In the genomic region with DNA sequence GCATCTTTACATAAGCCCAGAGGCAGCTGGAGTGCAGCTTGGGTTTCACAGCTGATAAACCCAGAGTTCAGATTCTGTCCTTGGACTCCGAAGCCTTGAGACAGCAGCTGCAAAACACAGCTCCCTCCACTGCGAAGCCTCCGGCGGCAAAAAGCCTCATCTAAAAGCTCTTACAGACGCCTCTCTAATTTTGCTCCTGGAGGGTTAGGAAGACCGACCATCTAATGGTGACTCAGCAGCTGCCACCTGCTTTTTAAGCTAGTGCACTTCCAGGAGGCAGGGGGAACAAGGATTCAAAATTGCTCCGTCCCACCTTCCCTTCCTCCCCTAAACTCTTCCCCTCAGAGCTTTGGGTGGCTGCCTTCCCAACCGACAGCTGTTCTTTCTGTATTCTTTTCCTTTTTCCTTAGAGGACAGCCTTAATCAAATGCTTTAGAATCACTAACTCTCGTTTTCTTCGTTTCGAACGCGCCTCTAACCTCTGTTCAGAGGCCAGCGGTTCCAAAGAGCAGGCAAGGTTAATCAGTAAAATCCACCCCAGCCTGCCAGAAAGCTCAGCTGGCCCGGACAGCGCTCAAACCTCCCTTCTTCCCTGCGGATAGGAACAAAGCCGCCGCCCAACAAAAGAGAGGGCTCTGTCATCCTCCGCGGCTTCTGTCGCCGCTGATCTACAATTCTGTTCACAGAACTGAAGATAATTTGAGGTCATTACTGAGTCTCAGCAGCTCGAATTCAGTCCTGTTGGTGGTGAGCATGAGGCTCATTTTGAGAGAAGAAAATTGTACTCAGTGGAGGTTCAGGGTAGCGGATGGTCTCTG, we compare ENCODE assay signal across 8 mouse cellular contexts. TPM values are rescaled to one million over a fixed set of nuclear protein-coding genes. Genes with fewer than 3 reads are reported as not detected.
DNase-seq lines count a peak whose midpoint lies in the region; ATAC-seq lines count a peak whose summit lies in the region.

No protein-coding gene starts in this region.

- 1% methylated on average over 25 of the region's 25 CpGs for WGBS in forebrain, embryonic 16.5 days
- WGBS in hindbrain, embryonic 10.5 days: 3% methylated on average over 25 of the region's 25 CpGs

- DNase-seq in Muller cell, postnatal 12 days (ENCODE audit: inconsistent ontology term): peak; percentile 88
- peak; percentile 56 for DNase-seq in cerebellum, adult 11-12 months
- peak; percentile 86 for DNase-seq in hindbrain, embryonic 10.5 days (ENCODE audit: low spot score)
- peak; percentile 66 for DNase-seq in layer of hippocampus, adult 9-11 months
- peak; percentile 21 for DNase-seq in lung, postnatal 10 days
- peak; percentile 64 for DNase-seq in right cerebral cortex, adult 18-20 months
- DNase-seq in thymus, postnatal 25 days: no peak

- peak overlapping the region; percentile 58 for H3K4me2 ChIP-seq in forebrain, embryonic 16.5 days (ENCODE audit: low read length)

- H3K9me3 ChIP-seq in forebrain, embryonic 16.5 days (ENCODE audit: control insufficient read depth, low read length): no peaks in the 10 kb centered on the region
- H3K9me3 ChIP-seq in hindbrain, embryonic 10.5 days: no peaks in the 10 kb centered on the region

- H3K9ac ChIP-seq in forebrain, embryonic 16.5 days (replicated peaks; ENCODE audit: low read depth, low read length): peak overlapping the region; percentile 60

- H3K27ac ChIP-seq in forebrain, embryonic 16.5 days (ENCODE audit: low read length): peak overlapping the region; percentile 93
- peak overlapping the region; percentile 91 for H3K27ac ChIP-seq in hindbrain, embryonic 10.5 days

- H3K4me3 ChIP-seq in forebrain, embryonic 16.5 days (replicated peaks; ENCODE audit: low read length): peak overlapping the region; percentile 33
- H3K4me3 ChIP-seq in hindbrain, embryonic 10.5 days: peak overlapping the region; percentile 45

- peaks cover 21% of the 10 kb centered on the region for H3K4me1 ChIP-seq in forebrain, embryonic 16.5 days (replicated peaks; ENCODE audit: control insufficient read depth, insufficient read depth, low read length)
- peaks cover 49% of the 10 kb centered on the region for H3K4me1 ChIP-seq in hindbrain, embryonic 10.5 days (replicated peaks)

- H3K36me3 ChIP-seq in forebrain, embryonic 16.5 days (ENCODE audit: control insufficient read depth, insufficient read depth): no peaks in the 10 kb centered on the region
- no peaks in the 10 kb centered on the region for H3K36me3 ChIP-seq in hindbrain, embryonic 10.5 days

- ATAC-seq in forebrain, embryonic 16.5 days: peak; percentile 86

- no peaks in the 10 kb centered on the region for H3K27me3 ChIP-seq in forebrain, embryonic 16.5 days (replicated peaks; ENCODE audit: control insufficient read depth, insufficient read depth, low read length)
- H3K27me3 ChIP-seq in hindbrain, embryonic 10.5 days (ENCODE audit: insufficient read depth, poor library complexity, severe bottlenecking): no peaks in the 10 kb centered on the region

RNA-seq across cellular contexts. Expression of a gene that starts 4.5 kb away (rescaled TPM):
- polyA plus RNA-seq in forebrain, embryonic 16.5 days (2015; fragmentation: Nextera tagmentation; extraction: Ambion mirVana): 0.19 and 0.23 TPM in 2 replicates
- polyA plus RNA-seq in hindbrain, embryonic 10.5 days (2016; fragmentation: Nextera tagmentation; extraction: Ambion mirVana): 0.12 TPM in 1 of 2 replicates, not detected in the other

RNA-seq across cellular contexts. Expression of a gene that starts 44.7 kb away (rescaled TPM):
- polyA plus RNA-seq in forebrain, embryonic 16.5 days (2015; fragmentation: Nextera tagmentation; extraction: Ambion mirVana): 16.6 and 17.0 TPM in 2 replicates
- polyA plus RNA-seq in hindbrain, embryonic 10.5 days (2016; fragmentation: Nextera tagmentation; extraction: Ambion mirVana): 38.3 and 40.5 TPM in 2 replicates

RNA-seq across cellular contexts. Expression of a gene that starts 44.8 kb away (rescaled TPM):
- 40.4 and 46.0 TPM in 2 replicates for polyA plus RNA-seq in forebrain, embryonic 16.5 days (2015; fragmentation: Nextera tagmentation; extraction: Ambion mirVana)
- polyA plus RNA-seq in hindbrain, embryonic 10.5 days (2016; fragmentation: Nextera tagmentation; extraction: Ambion mirVana): 47.5 and 49.5 TPM in 2 replicates
